Mouse (Mus musculus) T-helper 17 cell (primary cell): ENCODE data around the gene Nfat5.

ENCODE experiments used
- in situ Hi-C, 2 experiments: fragments of 300-600 bp; cut with MboI, MseI; formaldehyde crosslinking; loops; 1 replicate in 1 of 2; 2 replicates in 1 of 2; pipeline ENCODE4 v1.15.1; 2025; ENCODE audit warnings: high pct_unique_total_duplicates in 2 of 2

Nfat5 gene

DNA sequence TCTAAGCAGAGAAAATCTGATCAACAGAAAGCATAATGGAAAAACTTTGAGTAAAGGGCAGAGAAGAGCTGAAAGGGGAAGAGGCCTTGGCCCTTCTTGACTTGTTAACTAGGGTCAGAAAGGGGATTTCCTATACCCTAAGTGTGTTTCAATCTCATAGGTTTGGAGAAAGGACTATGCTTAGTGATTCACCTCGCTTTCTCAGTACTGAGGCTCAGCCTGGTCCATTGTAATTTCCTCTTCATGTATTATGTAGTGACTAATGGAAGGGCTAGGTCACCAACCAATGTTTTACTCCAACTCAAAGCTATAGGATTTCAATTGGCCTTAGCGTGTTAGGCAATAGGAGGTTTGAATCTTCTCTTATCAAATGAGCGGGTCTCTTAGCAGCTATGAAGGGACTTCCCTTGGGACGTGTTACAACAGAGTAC lies 2.1 kb upstream of the Nfat5 start:
- in situ Hi-C loops: loop anchor here in 1 of 2 experiments (25.0 kb wide), 1 partner anchor 1296 kb away; no protein-coding TSS in a partner anchor

DNA sequence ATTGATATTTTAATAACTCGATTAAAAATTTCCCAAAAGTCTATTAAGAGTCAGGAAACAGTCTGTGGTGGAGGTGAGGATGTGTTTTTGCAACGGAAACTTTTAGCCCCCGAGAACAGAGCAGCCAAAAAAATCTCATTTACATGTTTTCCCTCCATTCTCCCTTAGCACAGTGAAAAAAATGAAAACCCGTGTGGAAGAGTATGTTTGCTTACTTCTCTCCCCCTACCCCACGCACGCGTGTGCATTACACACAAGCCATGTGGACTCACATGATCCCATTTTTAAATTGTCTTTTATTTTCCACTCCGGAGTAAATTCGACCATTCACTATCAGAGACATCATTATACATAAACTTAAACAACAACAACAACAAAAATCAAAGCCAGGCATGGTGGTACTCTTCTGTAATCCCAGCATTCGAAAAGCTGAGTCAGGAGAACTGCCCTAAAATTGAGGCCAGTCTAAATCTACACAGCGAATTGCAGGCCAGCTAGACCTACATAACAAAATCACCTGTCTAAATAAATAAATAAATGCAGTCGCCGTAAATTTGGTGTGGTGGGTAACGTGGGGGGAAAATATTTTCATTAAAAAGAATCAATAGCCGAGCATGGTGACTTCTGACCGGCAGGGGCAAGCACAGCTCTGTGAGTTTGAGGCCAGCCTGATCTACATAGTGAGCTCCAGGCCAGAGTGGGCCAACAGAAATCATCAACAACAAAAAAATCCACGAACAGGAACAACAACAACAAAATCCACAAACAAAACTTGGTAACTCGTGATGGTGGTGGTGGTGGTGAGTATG lies 947 bp upstream of the Nfat5 start:
- in situ Hi-C loops: loop anchor here in 1 of 2 experiments (25.0 kb wide), 1 partner anchor 1295 kb away; no protein-coding TSS in a partner anchor

DNA sequence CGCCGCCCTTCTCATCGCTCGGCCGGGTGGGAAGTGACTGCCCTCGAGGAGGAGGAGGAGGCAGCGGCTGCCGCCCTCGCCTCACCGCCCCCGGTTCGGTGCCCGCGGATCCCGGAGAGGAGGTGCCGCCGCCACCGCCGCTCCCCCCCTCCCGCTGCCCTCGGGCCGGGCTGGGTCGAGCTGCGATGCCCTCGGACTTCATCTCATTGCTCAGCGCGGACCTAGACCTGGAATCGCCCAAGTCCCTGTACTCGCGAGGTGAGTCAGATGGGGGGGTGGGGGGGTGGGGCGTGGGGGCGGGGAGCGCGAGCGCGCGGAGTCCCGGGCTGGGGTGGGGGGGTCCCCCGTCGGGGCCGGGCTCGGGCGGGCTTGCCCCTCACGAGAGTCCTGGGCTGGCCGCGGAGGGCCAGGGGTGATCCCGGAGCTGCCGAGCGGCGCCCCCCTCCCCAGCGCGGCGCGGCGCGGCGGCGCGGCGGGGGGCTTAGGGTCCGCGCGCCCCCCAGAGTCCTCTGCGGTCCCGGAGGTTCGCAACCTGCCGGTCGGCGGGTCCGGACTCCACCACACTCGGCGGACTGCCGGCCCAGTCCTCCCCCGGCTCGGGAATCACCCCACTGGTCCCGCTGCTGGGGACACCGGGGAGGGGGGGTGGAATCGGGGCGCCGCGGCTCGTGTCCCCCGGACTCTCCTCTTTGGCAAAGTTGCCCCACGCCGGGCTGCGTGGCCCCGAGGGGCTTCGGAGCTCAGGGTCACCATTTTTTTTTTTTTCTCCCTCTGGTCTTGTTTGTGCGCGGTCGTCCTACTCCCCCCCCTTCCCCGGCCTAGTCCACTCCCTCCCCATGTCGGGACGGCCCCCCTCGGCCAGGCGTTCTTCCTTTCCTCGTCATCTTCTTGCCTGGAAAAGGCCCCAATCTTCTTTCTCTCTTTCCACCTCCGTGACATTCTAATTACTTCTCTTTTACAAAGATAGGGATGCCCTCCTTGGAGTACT lies 665 bp downstream of the Nfat5 start:
- in situ Hi-C loops: loop anchor here in 1 of 2 experiments (25.0 kb wide), 1 partner anchor 1293 kb away; no protein-coding TSS in a partner anchor

DNA sequence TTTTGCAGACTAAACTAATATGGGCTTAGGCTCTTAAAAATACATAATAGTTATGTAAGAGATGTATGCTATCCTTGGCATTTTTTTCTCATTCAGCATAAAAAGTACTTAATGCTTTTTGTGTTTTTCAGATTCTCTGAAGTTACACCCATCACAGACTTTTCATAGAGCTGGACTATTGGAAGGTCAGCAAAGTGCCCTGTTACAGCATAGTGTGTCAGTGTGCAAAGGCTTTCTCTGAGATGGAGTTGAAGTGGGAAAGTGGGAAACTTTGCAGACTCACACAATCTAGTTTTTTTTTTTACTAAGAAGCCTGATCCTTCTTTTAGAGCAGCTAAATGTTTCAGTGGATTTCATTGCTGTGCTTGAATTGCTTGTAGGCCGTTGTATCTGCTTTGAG lies 2.2 kb downstream of the Nfat5 start:
- in situ Hi-C loops: loop anchor here in 1 of 2 experiments (25.0 kb wide), 1 partner anchor 1292 kb away; no protein-coding TSS in a partner anchor

DNA sequence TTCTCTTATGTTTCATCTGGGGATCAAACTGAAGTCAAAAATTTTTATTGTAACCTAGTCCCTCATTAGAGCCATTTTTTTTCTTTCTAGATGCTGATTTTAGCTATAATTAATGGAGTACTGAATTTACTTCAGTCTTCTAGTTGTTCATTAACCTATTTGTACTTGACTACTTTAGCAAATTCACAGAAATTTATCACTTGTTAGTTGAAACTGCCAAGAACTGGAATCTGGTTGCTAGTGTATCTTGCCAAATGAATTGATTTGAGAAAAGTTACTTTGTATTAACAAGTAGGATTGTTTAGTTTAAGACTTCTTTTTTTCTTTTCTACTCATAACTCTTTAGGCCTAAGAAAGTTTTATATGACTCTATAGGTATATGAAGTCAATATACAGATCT lies 18.6 kb downstream of the Nfat5 start:
- in situ Hi-C loops: loop anchor here in 1 of 2 experiments (25.0 kb wide), 1 partner anchor 125 kb away; no protein-coding TSS in a partner anchor

DNA sequence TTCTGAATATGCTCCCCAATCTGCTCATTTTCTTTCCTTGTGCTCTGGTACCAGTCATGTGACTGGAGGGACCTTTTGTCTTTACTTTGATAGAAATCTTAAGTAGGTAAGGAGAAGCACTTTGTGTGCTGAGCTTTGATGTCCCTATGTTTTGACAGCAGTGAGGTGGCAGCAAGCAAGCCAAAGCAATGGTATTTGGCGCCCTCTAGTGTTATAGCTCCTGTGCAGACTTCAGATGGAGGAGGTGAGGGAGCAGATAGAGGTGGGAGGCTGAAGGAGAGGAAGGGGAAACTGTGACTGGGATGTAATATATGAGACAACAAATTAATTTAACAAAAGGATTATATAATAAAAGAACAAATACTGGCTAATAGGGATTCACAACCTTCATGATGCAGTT lies 30.9 kb downstream of the Nfat5 start:
- in situ Hi-C loops: loop anchor here (5.0 to 25.0 kb wide), 4 partner anchors 122 to 219 kb away; no protein-coding TSS in a partner anchor

DNA sequence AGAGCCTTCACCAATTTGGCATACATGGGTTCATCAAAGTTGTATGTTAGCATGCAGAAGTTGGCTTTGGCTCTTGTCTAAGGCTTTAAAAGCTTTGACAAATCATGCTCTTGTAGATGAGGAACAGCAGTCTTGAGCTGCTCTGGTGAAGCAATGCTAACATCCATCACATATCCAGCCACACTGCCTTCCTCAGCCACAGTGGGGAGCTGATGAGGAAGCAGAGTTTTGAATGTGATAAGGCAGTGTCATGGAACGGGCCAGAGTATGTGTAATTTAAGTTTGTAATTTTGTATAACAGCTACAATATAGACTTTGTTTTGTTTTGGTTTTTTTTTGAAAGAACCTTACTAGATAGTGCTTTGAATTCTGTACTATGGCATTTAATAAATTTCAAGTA lies 36.3 kb downstream of the Nfat5 start:
- in situ Hi-C loops: loop anchor here in 1 of 2 experiments (10.0 kb wide), 1 partner anchor 225 kb away; no protein-coding TSS in a partner anchor

DNA sequence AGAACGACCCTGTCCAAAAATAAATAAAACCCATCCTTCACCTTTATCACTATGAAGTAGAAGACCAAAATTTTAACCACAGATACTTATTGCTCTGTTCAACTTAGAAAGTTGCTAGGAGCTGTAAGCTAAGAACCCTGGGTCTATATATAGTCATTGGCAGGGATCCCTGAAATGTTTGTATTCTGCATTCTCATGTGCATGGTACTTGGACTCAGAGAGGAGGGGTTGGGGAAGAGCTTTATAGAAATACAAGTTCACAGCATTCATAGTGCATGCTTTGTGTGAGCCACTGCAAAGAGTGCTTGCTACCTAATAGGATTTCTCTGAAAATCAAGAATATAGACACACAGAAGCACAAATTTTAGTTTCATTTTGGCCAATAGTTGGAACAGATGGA lies 43.2 kb downstream of the Nfat5 start:
- in situ Hi-C loops: no loop called here

DNA sequence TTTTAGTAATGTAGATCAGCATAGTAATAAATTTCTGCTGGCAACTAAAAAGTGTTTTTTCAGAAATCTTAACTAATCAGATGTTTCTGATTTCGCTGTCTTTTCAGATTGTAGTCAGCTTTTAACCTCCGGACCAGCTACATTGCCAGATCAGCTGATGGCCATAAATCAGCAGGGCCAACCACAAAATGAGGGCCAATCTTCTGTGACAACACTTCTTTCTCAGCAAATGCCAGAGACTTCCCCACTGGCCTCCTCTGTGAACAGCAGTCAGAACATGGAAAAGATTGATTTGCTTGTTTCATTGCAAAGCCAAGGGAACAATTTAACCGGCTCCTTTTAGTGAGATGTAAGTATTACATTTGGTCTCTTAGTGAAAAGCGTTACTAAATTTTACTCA lies 77.0 kb downstream of the Nfat5 start:
- in situ Hi-C loops: loop anchor here (5.0 to 25.0 kb wide), 2 partner anchors 458 kb away; no protein-coding TSS in a partner anchor

DNA sequence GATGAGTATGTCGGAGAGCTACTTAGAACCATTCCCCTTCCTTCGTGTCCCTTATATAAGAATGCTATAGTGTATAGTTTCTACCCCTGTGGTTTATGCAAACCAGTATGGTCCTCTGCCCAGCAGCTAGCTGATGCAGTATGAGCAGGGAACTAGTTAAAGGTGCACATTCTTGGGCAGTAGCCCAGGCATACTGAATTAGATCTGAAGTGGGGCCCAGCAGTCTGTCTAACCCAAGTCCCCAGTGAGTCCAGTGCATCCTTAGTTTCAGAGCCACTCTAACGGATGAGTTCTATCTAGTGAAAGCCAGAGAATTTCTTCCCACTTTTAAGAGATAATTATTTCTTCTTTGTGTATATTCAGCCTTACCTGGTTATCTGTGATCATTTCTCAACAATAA lies 84.1 kb downstream of the Nfat5 start:
- in situ Hi-C loops: no loop called here

DNA sequence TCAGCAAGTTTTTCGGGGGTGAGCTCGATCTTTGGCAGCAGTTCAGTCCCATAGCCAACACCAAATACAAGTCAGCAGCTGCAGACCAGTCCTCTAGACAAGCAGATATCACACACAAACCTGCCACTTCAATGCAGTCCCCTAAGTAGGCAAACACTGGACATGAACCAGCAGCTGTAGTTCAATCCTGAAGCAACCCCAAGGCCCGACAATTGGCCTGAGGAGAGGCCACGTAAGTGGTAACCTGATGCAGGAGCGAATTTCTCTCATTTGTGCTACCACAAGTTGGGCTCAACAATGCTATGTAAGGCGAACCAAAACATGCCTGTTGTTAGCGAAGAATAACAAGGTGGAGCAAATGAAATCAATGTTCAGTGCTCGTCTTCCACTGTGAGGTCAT lies 87.5 kb downstream of the Nfat5 start:
- in situ Hi-C loops: no loop called here

DNA sequence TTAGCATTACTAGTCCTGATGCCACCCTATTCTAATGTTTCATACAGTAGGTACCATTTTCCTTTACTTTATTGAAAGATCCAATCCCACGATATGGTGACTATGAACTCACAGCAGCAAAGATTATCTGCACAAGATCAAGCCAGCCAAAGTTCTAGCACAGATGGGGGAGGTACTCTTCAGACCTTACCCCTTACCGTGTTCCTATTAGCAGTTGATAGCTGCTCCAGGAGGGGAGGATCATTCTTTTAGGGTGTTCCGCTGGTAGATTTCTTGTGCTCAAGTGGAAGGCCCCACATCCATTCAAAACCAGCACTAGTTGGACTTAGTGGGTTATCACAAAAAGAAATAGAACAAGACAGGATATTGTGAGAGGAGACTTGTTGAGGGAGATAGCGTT lies 88.4 kb downstream of the Nfat5 start:
- in situ Hi-C loops: no loop called here

DNA sequence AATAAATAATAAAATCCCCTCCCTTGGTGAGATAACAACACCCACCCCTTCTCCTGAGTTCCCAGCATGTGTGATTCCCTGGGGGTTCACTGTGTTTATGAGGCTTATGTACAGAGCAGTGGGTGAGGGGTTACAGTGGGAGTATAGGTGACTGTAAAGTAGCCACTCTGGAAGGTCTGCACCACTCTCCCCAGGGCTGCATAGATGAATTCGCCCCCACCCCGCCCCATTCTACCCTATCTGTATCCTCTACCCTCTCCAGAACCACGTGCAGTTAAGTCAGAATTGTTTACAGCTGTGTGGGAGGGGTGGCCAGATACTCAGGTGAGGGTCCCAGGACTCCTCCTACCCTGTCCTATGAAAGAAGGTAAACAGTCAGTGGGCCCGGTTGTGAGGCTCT lies 89.6 kb downstream of the Nfat5 start:
- in situ Hi-C loops: no loop called here

DNA sequence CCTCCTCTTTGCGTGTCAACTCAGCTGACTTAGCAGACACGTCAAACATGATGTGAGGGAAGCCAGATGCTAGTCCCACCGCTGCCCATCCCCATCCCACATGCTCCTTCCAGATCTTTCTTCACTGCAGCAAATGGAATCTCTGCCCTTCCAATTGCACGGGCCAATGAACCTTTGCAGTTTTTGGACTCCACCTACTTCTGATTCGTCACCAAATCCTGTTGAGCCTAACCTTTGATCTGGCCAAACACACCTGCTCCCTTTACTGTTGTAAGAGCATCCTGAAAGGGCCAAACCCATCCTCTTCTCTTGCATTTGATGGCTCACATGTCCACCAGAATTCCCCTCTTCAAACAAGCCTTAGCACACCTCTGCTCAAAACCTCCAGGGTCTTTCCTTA lies 91.4 kb downstream of the Nfat5 start:
- in situ Hi-C loops: no loop called here

DNA sequence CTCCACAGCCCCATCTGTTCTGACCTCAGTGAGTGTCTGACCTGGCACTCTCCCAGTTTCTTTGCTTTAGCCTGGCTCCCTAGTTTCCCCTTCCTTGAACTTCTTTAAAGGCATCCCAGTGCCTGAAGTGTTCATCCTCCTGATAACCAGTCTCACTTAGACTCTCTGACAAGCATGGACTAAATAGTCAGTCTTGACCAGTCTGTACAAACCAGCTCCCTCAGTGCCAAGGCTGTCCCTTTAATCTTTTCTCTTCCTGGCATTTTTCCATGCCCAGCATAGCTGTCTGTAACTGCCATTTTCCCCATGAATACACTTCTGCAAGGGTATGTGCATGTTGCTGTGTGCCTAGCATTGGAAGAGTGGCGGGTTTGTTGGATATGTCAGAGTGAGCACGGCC lies 91.8 kb downstream of the Nfat5 start:
- in situ Hi-C loops: no loop called here

DNA sequence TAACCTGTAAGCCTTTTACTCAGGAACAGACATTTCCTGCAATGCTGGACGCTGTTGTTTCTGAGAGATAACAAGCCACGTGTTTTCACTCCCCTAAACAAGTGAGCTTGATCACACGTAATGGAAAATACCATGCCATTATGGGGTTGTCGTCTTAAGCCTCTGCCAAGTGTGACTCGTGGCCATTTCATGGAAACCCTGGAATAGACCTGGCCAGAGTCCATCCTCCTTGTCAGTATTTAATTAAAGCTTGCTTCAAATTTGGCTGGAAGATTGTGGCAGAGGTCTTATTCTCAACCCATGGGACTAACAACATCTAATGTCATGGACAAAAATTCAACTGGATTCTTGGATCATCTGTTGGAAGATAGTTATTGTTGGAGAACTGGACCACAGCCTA lies 92.9 kb downstream of the Nfat5 start:
- in situ Hi-C loops: no loop called here

DNA sequence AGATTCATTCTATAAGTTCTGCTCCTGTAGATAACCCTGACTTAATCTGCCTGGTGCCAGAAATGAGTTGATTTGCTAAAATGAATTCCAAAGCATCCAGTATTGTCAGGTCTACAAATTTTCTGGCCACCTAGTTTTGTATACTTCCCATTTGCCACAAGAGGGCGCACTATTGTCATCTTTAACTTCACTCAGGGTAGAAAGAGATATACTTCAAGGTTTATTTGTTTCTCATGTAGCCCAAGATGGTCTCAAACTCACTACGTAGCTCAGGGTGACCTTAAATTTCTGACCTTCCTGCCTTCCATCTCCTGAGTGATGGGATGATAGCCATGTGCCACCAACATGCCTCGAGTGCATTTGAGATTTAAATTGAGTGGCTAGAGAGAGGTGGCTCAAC lies 93.4 kb downstream of the Nfat5 start:
- in situ Hi-C loops: no loop called here

DNA sequence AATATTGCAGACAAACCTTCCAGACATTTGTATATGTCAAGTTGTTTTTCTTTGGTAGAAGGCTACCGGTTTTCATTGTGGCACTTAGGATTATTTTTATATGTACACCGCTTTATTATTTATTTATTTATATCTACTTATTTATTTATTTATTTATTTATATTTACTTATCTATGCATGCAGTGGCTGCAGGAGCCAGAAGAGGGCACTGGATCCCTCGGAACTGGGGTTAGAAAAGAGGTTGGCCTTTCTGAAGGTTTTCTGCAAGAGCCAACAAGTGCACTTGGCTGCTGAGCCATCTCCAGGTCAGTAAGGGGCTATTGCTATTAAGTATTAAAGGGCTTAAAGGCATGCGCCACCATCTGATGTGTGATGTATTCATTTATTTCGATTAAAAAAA lies 94.6 kb downstream of the Nfat5 start:
- in situ Hi-C loops: no loop called here

DNA sequence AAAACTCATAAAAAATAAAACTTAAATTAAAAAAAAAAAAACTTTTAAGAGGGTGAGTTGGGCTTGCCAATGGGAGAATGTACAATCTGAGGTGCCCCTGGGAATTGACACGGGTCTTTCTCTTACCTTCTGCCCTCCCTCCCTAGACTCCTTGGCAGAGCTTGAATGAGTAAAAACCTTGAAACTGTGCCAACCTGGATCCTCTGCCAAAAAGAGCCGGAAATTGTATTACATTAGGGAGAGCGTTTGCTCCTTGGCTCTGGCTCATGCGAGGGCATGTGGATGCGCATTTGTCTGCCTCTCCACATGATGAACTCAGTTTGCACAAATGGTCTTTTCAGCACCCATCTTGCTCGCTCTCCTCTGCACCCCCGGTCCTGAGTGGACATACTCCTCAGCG lies 96.3 kb downstream of the Nfat5 start:
- in situ Hi-C loops: no loop called here

DNA sequence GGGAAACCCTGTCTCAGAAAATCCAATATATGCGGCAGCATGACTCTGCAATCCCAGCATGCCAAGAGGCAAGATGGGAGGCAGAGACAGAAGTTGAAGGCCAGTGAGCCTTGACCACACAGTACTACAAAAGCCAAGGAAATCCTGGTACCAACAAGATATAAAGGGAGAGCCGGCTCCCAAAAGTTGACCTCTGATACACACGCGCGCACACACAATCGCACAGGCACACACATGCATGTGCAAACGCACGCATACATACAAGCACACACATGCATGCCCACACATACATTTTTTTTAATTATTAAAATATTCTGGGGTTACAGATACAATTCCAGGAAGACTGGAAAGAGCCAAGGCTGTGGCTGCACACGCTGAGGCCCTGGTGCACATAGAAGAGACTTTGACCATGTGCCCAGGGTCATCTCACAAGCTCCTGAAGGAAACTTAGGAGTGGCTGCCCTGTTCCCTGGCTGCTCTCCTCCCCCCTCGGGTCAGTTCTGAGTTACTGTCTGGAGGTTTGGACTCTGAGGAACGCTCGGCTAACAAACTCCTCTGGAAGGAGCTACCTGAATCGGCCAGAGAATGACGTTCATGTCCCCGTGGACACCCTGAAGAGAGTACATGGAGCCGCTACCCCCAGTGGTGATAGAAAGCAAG lies 97.3 kb downstream of the Nfat5 start:
- in situ Hi-C loops: no loop called here

DNA sequence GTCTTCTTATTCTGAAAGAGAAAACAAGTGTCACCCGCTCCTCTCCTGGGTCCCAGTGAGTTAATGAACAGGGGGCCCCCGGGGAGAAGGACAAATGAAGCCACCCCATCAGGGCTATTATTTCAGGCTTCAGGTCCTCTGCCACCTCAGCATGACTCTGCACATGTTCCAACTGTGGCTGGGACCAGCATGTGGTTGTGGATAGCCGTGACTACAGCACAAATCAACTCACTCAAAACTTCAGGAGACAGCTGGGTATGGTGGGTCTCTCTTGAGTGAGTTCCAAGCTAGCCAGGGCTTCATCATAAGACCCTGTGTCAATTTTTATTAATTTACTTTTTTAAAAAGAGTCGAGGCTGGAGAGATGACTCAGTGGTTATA lies 97.9 kb downstream of the Nfat5 start:
- in situ Hi-C loops: no loop called here
